Mouse (Mus musculus): ENCODE results near the gene Pou2f1.
A peak's percentile ranks its signal among the peaks of the same experiment; 100 is the strongest.

Gene Pou2f1

DNA sequence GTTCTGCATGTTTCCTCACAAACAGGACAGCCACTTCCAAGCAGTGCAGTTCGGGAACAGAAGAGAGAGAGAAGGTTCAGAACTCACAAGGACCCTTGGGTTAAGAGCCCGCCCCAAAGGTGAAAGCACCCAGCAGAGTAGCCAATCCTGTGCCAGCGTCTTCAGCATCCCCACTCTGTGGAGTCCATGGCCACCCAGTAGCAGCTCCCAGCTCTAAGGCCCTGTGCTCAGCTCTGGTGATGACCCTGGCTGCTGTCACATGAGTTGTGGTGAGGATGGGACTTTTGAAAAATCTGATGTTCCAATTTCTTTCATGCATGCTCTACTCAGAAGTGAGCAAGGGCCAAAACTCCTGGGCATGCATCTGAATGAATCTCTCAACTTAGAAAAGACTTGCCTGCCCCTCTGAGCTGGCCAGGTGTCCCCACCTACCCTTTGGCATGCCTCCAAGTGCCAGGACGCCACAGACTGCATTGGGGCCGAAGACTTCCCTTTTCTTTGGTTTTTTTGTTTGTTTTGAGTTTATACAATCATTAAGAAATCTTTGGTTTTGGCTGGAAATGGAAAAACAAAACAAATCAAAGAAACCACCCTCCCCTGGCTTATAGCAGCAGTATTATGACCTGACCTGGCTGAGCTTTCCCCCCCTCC is 135.7 kb downstream of the Pou2f1 start:
- no peak for DNase-seq

DNA sequence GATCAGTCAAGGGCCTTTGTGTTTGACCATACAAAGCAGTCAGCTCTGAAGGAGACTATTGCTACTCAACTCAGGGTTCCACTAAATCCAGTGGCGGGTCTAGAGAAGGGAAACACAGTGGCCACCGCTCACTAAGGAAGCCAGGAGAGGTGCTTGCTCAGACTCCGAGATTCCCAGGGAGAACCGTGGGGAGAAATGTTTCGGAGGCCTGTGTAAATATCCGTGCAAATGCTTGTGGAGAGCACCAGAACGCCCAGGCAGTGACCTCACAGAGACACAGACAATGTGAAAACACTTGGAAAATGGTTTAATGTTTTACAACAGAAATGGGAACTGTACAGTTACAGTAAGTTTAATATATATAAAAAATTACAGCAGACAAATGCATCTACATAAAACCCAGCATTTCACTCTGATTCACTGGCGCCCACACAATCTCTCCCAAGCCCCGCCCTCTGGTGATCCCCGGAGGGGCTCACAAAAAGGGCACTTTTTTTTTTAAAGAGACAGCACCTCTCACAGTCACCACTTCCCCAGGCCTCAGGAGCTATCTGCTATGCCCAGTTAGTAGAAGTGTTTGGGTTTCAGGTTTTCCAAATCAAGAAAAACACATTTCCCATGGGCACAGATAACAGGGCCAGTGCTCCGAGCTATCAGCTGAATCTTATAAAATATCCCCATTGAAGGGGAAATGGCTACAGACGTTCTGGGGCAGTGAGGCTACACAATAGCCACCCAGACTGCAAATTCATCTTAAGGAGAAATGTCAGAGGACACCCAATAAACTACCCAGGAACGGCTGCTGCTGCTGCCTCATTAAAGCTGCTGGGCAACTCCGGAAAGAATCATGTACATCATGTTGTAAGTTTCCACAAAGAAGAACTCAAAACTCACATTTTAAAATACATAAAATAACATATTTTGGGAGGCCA is 137.3 kb downstream of the Pou2f1 start:
- no peak for DNase-seq

GRCm38 (mm10) chr1:165862059-165862458 is 140.4 kb downstream of the Pou2f1 start:
- no peak for DNase-seq

- DNase-seq = no peak
These were observed 141.3 kb downstream of the Pou2f1 start for GRCm38 (mm10) chr1:165861235-165861609.

DNA sequence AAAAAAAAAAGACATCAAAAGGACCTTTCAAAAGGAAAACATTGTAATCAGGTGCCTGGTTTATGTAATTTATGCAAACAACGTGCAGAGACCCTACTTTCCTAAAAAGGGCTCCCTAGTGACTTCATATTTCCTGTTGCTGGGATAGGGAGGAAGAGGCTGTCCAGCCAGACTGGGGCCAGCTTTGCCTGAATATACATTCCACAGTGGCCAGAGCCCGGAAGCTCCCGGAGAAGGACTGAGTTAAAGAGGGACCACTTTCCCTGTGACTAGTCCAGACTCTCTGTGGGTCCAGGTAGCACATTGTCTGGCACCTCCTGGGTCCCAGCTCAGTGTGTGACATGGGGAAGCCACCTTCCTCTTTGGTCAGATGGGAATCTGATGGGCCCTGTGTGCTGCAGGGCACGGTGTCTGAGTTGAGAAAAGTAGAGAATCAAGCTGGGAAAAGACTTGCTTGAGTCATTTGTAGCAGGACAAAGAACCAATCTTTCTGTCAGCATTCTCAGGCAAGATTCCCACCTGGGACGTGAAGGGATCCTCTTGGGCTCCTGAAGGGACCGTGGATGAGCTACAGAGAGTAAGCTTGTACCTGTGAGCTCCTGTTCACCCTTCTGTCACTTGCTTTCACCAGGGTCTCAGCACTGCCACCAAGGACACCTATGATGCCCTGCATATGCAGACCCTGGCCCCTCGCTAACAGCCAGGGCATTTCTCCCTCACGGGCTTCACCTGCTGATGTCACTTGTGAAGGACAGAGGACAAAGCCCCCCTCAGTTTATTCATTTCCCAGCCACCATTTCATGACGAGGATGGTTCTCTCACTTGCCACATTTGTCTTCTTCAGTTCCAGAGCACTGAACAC is 141.9 kb downstream of the Pou2f1 start:
- no peak for DNase-seq

GRCm38 (mm10) chr1:165858356-165858755 is 144.1 kb downstream of the Pou2f1 start:
- DNase-seq = no peak

DNA sequence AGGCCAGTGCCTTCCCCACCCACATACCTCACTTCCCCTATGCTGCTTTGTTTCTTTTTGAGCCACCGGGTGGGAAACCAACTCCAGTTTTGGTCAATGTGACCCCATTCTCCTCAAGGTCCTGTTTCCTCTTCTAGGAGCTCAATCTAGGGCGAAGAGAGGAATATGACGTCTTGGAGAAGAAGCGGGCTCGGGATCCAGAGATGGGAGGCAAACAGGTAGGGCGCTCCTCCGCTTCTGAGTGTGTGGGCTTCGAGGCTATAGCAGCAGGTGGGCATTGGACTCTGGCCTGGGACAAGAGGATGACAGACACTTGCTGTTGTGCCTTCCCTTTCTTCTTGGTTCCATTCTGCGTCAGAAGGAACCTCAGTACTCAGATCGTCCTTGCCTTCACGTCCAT is 145.2 kb downstream of the Pou2f1 start:
- DNase-seq = no peak

DNA sequence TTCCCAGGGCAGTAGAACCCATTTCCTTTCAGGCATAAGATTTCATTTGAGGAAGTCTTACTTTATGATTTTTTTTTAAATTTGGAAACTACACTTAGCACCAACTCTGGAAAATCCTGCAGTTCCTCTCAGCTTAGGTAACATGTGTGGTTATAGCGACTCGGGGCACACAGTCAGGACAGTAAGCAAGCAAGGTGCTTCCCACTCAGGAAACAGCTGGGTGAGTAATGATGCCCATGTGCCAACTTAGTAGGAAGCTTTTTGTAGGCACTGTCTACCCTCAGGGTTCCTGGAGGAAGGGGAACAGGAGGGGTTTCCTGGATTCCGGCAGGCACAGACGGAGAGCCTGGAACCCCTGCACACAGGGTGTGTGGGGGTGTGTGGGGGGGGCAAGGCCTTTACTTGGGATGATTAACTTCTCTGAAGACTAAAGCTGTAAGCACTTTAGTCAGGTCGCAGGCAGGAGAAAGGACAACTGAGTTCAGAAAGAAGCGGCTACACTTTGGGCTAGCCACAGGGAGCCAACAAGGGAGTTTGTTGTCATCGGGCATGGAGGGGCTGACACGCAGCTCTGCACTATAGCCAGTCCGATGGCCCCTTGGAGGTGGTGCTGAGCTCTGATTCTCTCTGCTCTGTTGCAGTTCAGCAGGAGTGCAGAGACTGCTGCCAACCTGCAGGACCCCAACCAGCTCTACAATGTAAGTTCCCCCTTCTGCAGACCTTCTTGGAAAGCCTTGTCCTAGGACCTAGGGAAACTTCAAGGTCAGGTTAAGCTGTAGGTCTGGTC is 146.5 kb downstream of the Pou2f1 start:
- no peak for DNase-seq

- DNase-seq = peak; percentile 69
These were observed 148.6 kb downstream of the Pou2f1 start for GRCm38 (mm10) chr1:165853729-165854420.

DNA sequence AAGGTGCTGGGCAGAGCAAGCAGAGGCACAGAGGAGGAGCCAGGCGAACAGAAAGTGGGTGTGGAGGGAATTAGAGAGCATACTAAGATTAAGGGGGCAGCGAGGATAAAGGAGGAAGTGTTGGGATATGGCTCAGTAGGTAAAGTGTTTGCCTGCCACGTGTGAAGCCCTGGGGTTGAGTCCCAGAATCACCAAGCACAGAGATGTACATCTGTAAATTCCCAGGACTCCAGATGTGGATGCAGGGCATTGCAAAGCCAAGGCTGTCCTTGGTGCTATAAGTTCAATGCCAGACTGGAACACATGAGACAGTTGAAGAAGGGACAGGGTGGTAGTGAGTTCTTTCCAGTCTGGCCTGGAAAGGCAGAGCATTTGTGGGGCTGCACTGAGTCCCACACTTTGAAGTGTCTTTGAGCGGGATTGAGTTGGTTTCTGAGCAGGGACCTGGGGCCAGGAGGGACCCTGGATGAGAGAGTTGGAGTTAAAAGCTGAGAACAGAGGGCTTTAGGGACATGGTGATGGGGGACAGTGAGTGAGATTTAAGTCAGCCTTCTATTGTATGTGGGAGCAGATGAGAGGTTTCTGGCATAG is 149.3 kb downstream of the Pou2f1 start:
- no peak for DNase-seq

GRCm38 (mm10) chr1:165852131-165852530 is 150.3 kb downstream of the Pou2f1 start:
- DNase-seq = no peak

- no peak for DNase-seq
These were observed 152.7 kb downstream of the Pou2f1 start for GRCm38 (mm10) chr1:165849458-165850445.

DNA sequence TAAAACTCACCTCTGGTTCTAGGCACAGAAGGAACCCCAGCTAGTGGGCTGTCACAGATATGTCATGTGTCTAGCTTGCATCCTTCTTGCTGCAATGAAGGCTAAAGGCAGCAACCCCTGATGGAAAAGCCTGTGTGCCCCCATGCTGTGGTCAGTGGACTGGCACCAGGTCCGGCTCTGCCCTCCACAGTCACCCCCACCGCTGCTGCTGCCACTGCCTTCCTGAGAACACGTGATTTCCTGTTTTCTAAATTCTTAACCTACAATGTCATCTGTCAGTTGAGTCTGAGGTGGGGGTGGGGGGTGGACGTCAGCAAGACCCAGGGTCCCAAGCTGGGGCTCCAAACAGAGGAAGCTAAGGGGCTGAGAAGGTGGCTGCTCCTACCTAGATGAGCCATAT is 153.6 kb downstream of the Pou2f1 start:
- no peak for DNase-seq

- no peak for DNase-seq
These were observed 154.1 kb downstream of the Pou2f1 start for GRCm38 (mm10) chr1:165848417-165848816.

GRCm38 (mm10) chr1:165845366-165845765 is 157.1 kb downstream of the Pou2f1 start:
- DNase-seq = no peak

GRCm38 (mm10) chr1:165844956-165845355 is 157.5 kb downstream of the Pou2f1 start:
- DNase-seq = no peak

DNA sequence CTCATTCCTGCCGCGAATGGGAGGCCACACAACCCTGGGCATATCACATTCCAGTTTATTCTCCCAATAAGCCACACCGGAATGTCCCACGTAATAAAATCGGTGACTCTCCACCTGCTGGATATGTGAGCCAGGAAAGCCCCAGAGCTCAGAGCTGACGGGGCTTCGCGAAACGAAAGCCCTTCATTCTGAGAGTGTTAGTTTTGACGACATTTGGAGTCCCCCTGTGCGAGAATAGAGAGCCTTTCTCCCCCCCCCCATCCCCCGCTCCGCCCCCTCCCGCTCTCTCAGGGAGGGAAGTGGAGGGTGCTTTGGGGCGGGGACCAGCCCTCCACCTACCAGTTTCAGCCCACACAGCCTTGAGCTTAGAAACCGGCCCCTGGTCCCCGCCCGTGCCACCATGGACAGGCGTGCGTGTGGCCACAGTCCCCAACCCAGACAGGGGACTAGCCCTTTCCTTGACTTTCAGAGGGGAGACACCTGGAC is 158.0 kb downstream of the Pou2f1 start:
- DNase-seq = no peak

GRCm38 (mm10) chr1:165843586-165843985 is 158.9 kb downstream of the Pou2f1 start:
- no peak for DNase-seq

- DNase-seq = no peak
These were observed 160.3 kb downstream of the Pou2f1 start for GRCm38 (mm10) chr1:165842170-165842569.

Measured in right cerebral cortex, postnatal 14 days (tissue).